In the genomic region with DNA sequence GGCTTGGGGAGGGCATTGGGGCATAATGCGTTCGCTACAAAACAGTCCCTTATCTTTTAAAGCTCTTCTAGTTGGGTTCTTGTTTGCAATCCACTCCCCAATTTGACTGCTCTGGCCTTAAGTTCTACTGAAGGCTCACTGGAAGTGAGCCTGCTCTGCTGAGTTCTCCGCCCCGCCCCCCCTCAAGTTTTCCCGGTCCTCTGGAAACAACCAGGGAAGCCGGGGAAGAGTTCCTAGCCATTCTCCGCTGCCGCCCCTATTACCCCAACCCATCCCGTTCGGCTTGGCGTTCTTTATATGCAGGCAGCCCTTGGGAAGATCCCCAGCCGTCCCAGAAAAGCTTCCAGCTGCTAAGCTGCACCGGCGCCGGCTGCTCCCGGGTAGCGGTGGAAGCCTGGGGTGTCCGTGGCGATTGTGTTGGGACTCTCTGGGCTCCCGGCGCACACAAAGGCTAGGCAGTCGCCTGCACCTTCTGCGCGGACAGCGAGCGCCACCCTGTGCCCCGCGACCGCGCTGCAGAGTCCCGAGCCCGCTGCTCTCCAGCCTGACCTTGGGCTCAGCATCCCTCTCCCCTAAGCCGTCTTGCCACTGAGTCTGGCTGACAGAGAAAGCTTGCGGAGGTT, we compare ENCODE assay signal across 8 mouse cellular contexts. TPM values are rescaled to one million over a fixed set of nuclear protein-coding genes. Genes with fewer than 3 reads are reported as not detected.
DNase-seq lines count a peak whose midpoint lies in the region; ATAC-seq and TF ChIP-seq lines count a peak whose summit lies in the region.

No protein-coding gene starts in this region.

- H3K36me3 ChIP-seq in E14TG2a.4 (ENCODE audit: insufficient read depth, low read length), result no peaks in the 10 kb centered on the region
- no peaks in the 10 kb centered on the region for H3K36me3 ChIP-seq in embryonic facial prominence, embryonic 11.5 days (replicated peaks; ENCODE audit: control insufficient read depth, insufficient read depth, low read depth, low read length)
- H3K36me3 ChIP-seq in lung, embryonic 16.5 days (ENCODE audit: control insufficient read depth, insufficient read depth, low read length), result no peaks in the 10 kb centered on the region

- peak; percentile 84 for DNase-seq in adrenal gland, postnatal 10 days
- DNase-seq in embryonic facial prominence, embryonic 11.5 days (ENCODE audit: low spot score), result peak; percentile 88
- peak; percentile 45 to 55 for DNase-seq in heart, postnatal 36 days
- peak; percentile 12 to 51 for DNase-seq in layer of hippocampus, adult 8-10 months (ENCODE audit: low spot score in 2 of 2)
- DNase-seq in ovary, postnatal 36 days (ENCODE audit: low spot score), result peak; percentile 69
- DNase-seq in yolk sac, embryonic 10.5 days (ENCODE audit: low spot score), result peak; percentile 83

- peak; percentile 98 for ATAC-seq in embryonic facial prominence, embryonic 11.5 days (replicated peaks; ENCODE audit: insufficient number of reproducible peaks, low FRiP score, low TSS enrichment, low read depth)
- peak; percentile 98 for ATAC-seq in lung, embryonic 16.5 days (ENCODE audit: low read depth)

- intact Hi-C loops in heart, postnatal 36 days (cut with DNase I), result loop anchor here (1.0 to 2.0 kb wide), 3 partner anchors 398 to 1034 kb away; no protein-coding TSS in a partner anchor

- WGBS in embryonic facial prominence, embryonic 11.5 days, result under 1% methylated on average over 34 of the region's 34 CpGs
- WGBS in lung, embryonic 16.5 days, result 0% methylated on average over 34 of the region's 34 CpGs

- H3K27me3 ChIP-seq in E14TG2a.4 (ENCODE audit: insufficient read depth, low read length), result peaks cover 39% of the 10 kb centered on the region
- peaks cover 22% of the 10 kb centered on the region for H3K27me3 ChIP-seq in embryonic facial prominence, embryonic 11.5 days (ENCODE audit: control insufficient read depth, insufficient read depth, low read length)
- H3K27me3 ChIP-seq in lung, embryonic 16.5 days (ENCODE audit: control insufficient read depth, insufficient read depth, low read depth, low read length), result peaks cover 55% of the 10 kb centered on the region

- peaks cover 47% of the 10 kb centered on the region for H3K4me1 ChIP-seq in E14TG2a.4 (replicated peaks; ENCODE audit: low read depth, low read length)
- H3K4me1 ChIP-seq in embryonic facial prominence, embryonic 11.5 days (ENCODE audit: control insufficient read depth, insufficient read depth, low read length), result peaks cover 2% of the 10 kb centered on the region; the same call in 1 of the 2 replicates
- peaks cover 3% of the 10 kb centered on the region; the same call in 1 of the 2 replicates for H3K4me1 ChIP-seq in lung, embryonic 16.5 days (replicated peaks; ENCODE audit: control insufficient read depth, insufficient read depth, low read length)

- no peak overlapping the region; the same call in 1 of the 2 replicates for H3K27ac ChIP-seq in embryonic facial prominence, embryonic 11.5 days (replicated peaks; ENCODE audit: low read depth, low read length)
- H3K27ac ChIP-seq in lung, embryonic 16.5 days (ENCODE audit: low read length), result no peak overlapping the region

- peak overlapping the region; percentile 83 for H3K4me3 ChIP-seq in E14TG2a.4 (replicated peaks; ENCODE audit: low read length)
- peak overlapping the region; percentile 42 for H3K4me3 ChIP-seq in embryonic facial prominence, embryonic 11.5 days (ENCODE audit: low read depth, low read length)
- peak overlapping the region; percentile 46 for H3K4me3 ChIP-seq in lung, embryonic 16.5 days (ENCODE audit: low read length)

- peak overlapping the region; percentile 55 for H3K4me2 ChIP-seq in embryonic facial prominence, embryonic 11.5 days (ENCODE audit: low read depth, low read length)
- H3K4me2 ChIP-seq in lung, embryonic 16.5 days (ENCODE audit: low read depth, low read length), result peak overlapping the region; percentile 69

- H3K9ac ChIP-seq in embryonic facial prominence, embryonic 11.5 days (replicated peaks; ENCODE audit: low read length), result peak overlapping the region; percentile 47
- 0 out of 2 replicates have a peak overlapping the region, but pooled peaks have one; percentile 21 for H3K9ac ChIP-seq in lung, embryonic 16.5 days (ENCODE audit: low read length)

- H3K9me3 ChIP-seq in E14TG2a.4 (ENCODE audit: low read length), result no peaks in the 10 kb centered on the region
- H3K9me3 ChIP-seq in embryonic facial prominence, embryonic 11.5 days (replicated peaks; ENCODE audit: control insufficient read depth, low read length), result no peaks in the 10 kb centered on the region
- H3K9me3 ChIP-seq in lung, embryonic 16.5 days (ENCODE audit: control insufficient read depth, low read length), result no peaks in the 10 kb centered on the region

- no peak for TF ChIP-seq CTCF in E14TG2a.4 (conservative IDR thresholded peaks at IDR 0.05; ENCODE audit: low read length)

RNA-seq across cellular contexts. Expression of a gene that starts 8.8 kb away (rescaled TPM):
- not detected for total RNA-seq in adrenal gland, postnatal 10 days (2021)
- 6.6 and 6.8 TPM in 2 replicates for polyA plus RNA-seq in embryonic facial prominence, embryonic 11.5 days (2014; fragmentation: Nextera tagmentation; extraction: Ambion mirVana)
- total RNA-seq in heart, postnatal 36 days (2021), result not detected
- 1 to 10 TPM; 1.2 to 1.7 (median 1.4) TPM for total RNA-seq in layer of hippocampus, adult 8-10 months (2022)
- 0.03 TPM in 1 of 2 replicates, not detected in the other for polyA plus RNA-seq in lung, embryonic 16.5 days (2015; fragmentation: Nextera tagmentation; extraction: Ambion mirVana)

Comparison
In these comparisons a context has a peak if more than half of its experiments do, and no peak if none do; other contexts are left out.
1. DNase-seq: peak in every context shown above with its lines; median percentile 88 in embryonic facial prominence, embryonic 11.5 days; 84 in adrenal gland, postnatal 10 days; 83 in yolk sac, embryonic 10.5 days; 69 in ovary, postnatal 36 days; 50 in heart, postnatal 36 days; 32 in layer of hippocampus, adult 8-10 months.